Mouse (Mus musculus): ENCODE data around the gene Naip6. TPM values are rescaled to one million over a fixed set of nuclear protein-coding genes. Genes with fewer than 3 reads are reported as not detected.

Gene Naip6
- total RNA-seq, 2 experiments from 2014 or later = 0.80 to 2.8 TPM

Other genes with a start within 250 kb of the Naip6 start
- gene Bdp1, start 213.6 kb downstream of the Naip6 start, total RNA-seq (2014; fragmentation: Nextera tagmentation) = 42.6 and 59.1 TPM in 2 replicates
- gene Bdp1, start 213.6 kb downstream of the Naip6 start, total RNA-seq (2017) = 88.1 and 90.2 TPM in 2 replicates
- gene Serf1, start 209.7 kb downstream of the Naip6 start, total RNA-seq (2014; fragmentation: Nextera tagmentation) = 51.0 and 53.4 TPM in 2 replicates
- gene Serf1, start 209.7 kb downstream of the Naip6 start, total RNA-seq (2017) = 36.9 and 105 TPM in 2 replicates
- 81.4 and 87.4 TPM in 2 replicates for gene Smn1, start 192.8 kb downstream of the Naip6 start, total RNA-seq (2014; fragmentation: Nextera tagmentation)
- gene Smn1, start 192.8 kb downstream of the Naip6 start, total RNA-seq (2017) = 68.9 and 86.9 TPM in 2 replicates
- 5.8 and 8.2 TPM in 2 replicates for gene Naip2, start 115.6 kb downstream of the Naip6 start, total RNA-seq (2014; fragmentation: Nextera tagmentation)
- 6.7 and 7.1 TPM in 2 replicates for gene Naip2, start 115.6 kb downstream of the Naip6 start, total RNA-seq (2017)
- 3.2 and 5.2 TPM in 2 replicates for gene Naip5, start 71.4 kb downstream of the Naip6 start, total RNA-seq (2014; fragmentation: Nextera tagmentation)
- 4.4 and 8.1 TPM in 2 replicates for gene Naip5, start 71.4 kb downstream of the Naip6 start, total RNA-seq (2017)
- not detected in 2 replicates for gene Naip1, start 135.2 kb upstream of the Naip6 start, total RNA-seq (2014; fragmentation: Nextera tagmentation)
- gene Naip1, start 135.2 kb upstream of the Naip6 start, total RNA-seq (2017) = not detected in 2 replicates
- 56.9 and 85.2 TPM in 2 replicates for gene Gtf2h2, start 174.9 kb upstream of the Naip6 start, total RNA-seq (2014; fragmentation: Nextera tagmentation)
- 89.8 and 98.7 TPM in 2 replicates for gene Gtf2h2, start 174.9 kb upstream of the Naip6 start, total RNA-seq (2017)
- gene Ocln, start 235.0 kb upstream of the Naip6 start, total RNA-seq (2014; fragmentation: Nextera tagmentation) = not detected in 2 replicates
- gene Ocln, start 235.0 kb upstream of the Naip6 start, total RNA-seq (2017) = not detected in 2 replicates

All from megakaryocyte-erythroid progenitor cell, adult 5-6 weeks (primary cell).